Mouse (Mus musculus): ENCODE measurements around the gene Ccdc51. TPM values are rescaled to one million over a fixed set of nuclear protein-coding genes. Genes with fewer than 3 reads are reported as not detected.

Gene Ccdc51
- 1 to 10 TPM; 5.3 to 5.7 TPM for total RNA-seq (2023)

GRCm38 (mm10) chr9:109082124-109082800 is at the start of gene Ccdc51, which contains the start of gene Tma7:
Ccdc51 (plus strand) TSS chr9:109082493.
Tma7 (minus strand) TSS chr9:109082587.

GRCm38 (mm10) chr9:109038086-109038895 is 44.0 kb upstream of the Ccdc51 start, which contains the start of gene Shisa5:
Shisa5 (plus strand) TSS chr9:109038565.

GRCm38 (mm10) chr9:109059136-109059903 is 23.0 kb upstream of the Ccdc51 start, which contains the start of gene Trex1:
Trex1 (minus strand) TSS chr9:109059734.

GRCm38 (mm10) chr9:109073661-109074573 is 8.4 kb upstream of the Ccdc51 start, which contains the start of gene Atrip:
Atrip (minus strand) TSS chr9:109074124.

GRCm38 (mm10) chr9:109095137-109095982 is 13.1 kb downstream of the Ccdc51 start, which contains the start of gene Plxnb1:
Plxnb1 (plus strand) TSS chr9:109095389.

Other genes starting within 250 kb of the Ccdc51 start
- gene Slc26a6, start 229.2 kb upstream of the Ccdc51 start, total RNA-seq (2023): 10 to 100 TPM in 1 of 2 experiments, 1 to 10 TPM in 1; 7.8 to 10.0 TPM
- gene Tmem89, start 167.9 kb upstream of the Ccdc51 start, total RNA-seq (2023): not detected
- 100 to 1,000 TPM; 138 to 154 TPM for gene Uqcrc1, start 145.9 kb upstream of the Ccdc51 start, total RNA-seq (2023)
- gene Col7a1, start 128.9 kb upstream of the Ccdc51 start, total RNA-seq (2023): 1 to 10 TPM; 1.4 to 2.2 TPM
- under 1 TPM in 1 of 2 experiments, not detected in 1; 0.33 TPM for gene Ucn2, start 96.5 kb upstream of the Ccdc51 start, total RNA-seq (2023)
- 100 to 1,000 TPM; 145 to 160 TPM for gene Pfkfb4, start 90.7 kb upstream of the Ccdc51 start, total RNA-seq (2023)
- gene Shisa5, start 43.9 kb upstream of the Ccdc51 start, total RNA-seq (2023): 100 to 1,000 TPM; 198 to 256 TPM
- 10 to 100 TPM; 46.5 to 47.0 TPM for gene Trex1, start 22.8 kb upstream of the Ccdc51 start, total RNA-seq (2023)
- gene Atrip, start 8.4 kb upstream of the Ccdc51 start, total RNA-seq (2023): 10 to 100 TPM; 12.7 to 16.1 TPM
- 100 to 1,000 TPM; 255 to 275 TPM for gene Tma7, start 94 bp downstream of the Ccdc51 start, total RNA-seq (2023)
- not detected for gene Plxnb1, start 12.9 kb downstream of the Ccdc51 start, total RNA-seq (2023)
- not detected for gene Fbxw21, start 79.5 kb downstream of the Ccdc51 start, total RNA-seq (2023)
- not detected for gene Fbxw13, start 113.5 kb downstream of the Ccdc51 start, total RNA-seq (2023)
- not detected for gene Fbxw20, start 152.3 kb downstream of the Ccdc51 start, total RNA-seq (2023)
- not detected for gene Fbxw14, start 205.2 kb downstream of the Ccdc51 start, total RNA-seq (2023)

Measured in neutrophil, adult 59 days (primary cell).